Mouse (Mus musculus): ENCODE data around the gene Clec4d.

GRCm38 (mm10) chr6:123260868-123261267, 1.0 kb upstream of the Clec4d start:
- TF ChIP-seq EP300 (IDR thresholded peaks at IDR 0.05; ENCODE audit: low read depth) = no peak
- TF ChIP-seq CTCF (IDR thresholded peaks at IDR 0.05; ENCODE audit: low read depth) = no peak
